Mouse (Mus musculus): ENCODE results near the gene Zcchc8. TPM values are rescaled to one million over a fixed set of nuclear protein-coding genes. Genes with fewer than 3 reads are reported as not detected.

The Zcchc8 gene
- polyA plus RNA-seq, 1 experiment from 2014 or later: 28.6 TPM

DNA sequence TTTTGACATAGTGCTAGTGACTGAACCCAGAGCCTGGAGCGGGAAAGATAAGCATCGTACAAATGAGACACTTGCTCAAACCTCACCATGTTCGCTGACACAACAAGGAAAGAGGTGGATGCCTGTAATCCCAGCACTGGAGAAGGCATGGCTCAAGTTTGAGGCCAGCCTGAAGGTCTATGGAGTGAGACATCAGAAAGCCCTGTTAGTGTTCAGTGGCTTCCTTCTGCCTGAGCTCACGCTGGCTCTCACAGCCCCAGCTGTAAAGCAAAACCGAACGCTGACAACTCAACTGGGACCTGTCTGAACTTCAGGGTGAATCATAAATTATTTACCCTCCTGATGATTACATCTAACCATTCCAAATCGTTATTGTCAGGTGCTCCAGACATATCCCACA is 54.9 kb downstream of the Zcchc8 start:
- no peak overlapping the region for H3K27ac ChIP-seq (replicated peaks)
- H3K9ac ChIP-seq: no peak overlapping the region
- H3K4me3 ChIP-seq (replicated peaks): no peak overlapping the region
- 70% methylated on average over 7 of the region's 7 CpGs for WGBS (ENCODE audit: insufficient replicate concordance)
- no peak overlapping the region for H3K4me2 ChIP-seq
- no peaks in the 10 kb centered on the region for H3K27me3 ChIP-seq
- H3K36me3 ChIP-seq (replicated peaks): no peaks in the 10 kb centered on the region
- no peaks in the 10 kb centered on the region for H3K9me3 ChIP-seq (replicated peaks)
- ATAC-seq (ENCODE audit: insufficient read depth): no peak
- peaks cover 38% of the 10 kb centered on the region for H3K4me1 ChIP-seq (replicated peaks)

DNA sequence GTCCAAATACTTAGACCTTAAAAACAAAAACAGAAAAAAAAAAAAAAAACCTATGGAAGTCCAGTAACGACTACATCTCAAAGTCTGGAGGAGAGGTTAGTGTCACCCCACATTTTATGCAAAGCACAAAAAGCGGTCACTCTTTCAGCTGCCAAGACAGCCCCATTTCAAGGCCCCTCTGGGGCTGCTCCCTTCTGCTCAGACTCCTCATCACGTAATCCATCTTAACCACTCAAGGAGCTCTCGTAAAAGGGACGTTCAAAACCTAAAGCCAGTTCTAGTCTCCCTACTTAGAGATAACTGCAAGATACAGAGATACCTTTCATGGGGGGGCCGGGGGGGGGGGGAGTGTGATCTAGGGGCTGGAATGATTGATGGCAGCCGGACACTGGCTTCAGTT is 56.6 kb downstream of the Zcchc8 start:
- no peaks in the 10 kb centered on the region for H3K36me3 ChIP-seq (replicated peaks)
- H3K4me2 ChIP-seq: no peak overlapping the region
- no peaks in the 10 kb centered on the region for H3K9me3 ChIP-seq (replicated peaks)
- 56% methylated on average over 7 of the region's 7 CpGs for WGBS (ENCODE audit: insufficient replicate concordance)
- no peak overlapping the region for H3K4me3 ChIP-seq (replicated peaks)
- H3K9ac ChIP-seq: no peak overlapping the region
- no peak for ATAC-seq (ENCODE audit: insufficient read depth)
- no peaks in the 10 kb centered on the region for H3K27me3 ChIP-seq
- H3K27ac ChIP-seq (replicated peaks): no peak overlapping the region
- peaks cover 27% of the 10 kb centered on the region for H3K4me1 ChIP-seq (replicated peaks)

DNA sequence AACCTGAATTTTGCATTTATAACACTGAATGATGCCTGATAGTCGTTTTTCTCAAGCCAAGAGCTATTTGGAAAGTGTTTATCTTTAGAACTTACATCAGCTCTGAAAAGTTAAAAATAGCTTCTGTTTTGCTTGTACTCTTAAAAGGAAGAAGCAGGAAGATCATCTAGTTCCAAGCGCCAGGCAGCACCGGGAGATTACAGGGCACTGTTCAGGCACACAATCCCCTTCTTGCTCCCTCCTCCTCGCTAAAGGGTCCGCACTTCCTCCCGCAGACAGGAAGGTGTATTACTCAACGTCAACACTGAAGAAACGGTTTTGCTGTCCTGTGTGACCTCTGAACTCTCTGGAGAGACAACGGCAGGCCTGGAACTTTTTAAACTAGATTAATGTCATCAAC is 58.8 kb downstream of the Zcchc8 start:
- no peak for ATAC-seq (ENCODE audit: insufficient read depth)
- Histone ChIP-seq H3K4me3 (replicated peaks) (no peak overlapping the region), H3K27me3 (no peaks in the 10 kb centered on the region), H3K9me3 (replicated peaks) (no peaks in the 10 kb centered on the region), H3K4me1 (replicated peaks) (peaks cover 17% of the 10 kb centered on the region), H3K4me2 (no peak overlapping the region), H3K36me3 (replicated peaks) (no peaks in the 10 kb centered on the region), H3K27ac (replicated peaks) (peak overlapping the region; percentile 12; the same call in 1 of the 2 replicates), H3K9ac (no peak overlapping the region)
- WGBS (ENCODE audit: insufficient replicate concordance): 5% methylated on average over 9 of the region's 9 CpGs

DNA sequence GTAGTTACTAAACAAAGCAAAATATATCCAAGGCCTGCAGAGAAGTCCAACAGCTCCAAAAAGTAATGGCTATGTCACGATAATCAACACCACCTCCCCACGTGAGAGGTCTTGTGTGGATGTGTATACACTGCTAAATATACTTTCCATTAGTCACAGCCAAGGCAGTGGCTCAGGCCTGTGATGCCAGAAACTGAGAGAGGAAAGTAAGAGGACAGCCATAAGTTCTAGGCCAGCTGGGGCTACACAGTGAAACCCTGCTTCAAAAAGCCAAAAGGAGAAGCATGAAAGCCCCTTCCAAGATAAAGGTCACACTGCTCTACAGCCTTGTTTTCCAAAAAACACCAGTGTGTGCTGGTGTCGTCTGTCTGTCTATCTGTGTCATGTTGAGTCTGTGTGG is 59.3 kb downstream of the Zcchc8 start:
- Histone ChIP-seq H3K4me1 (replicated peaks) (peaks cover 17% of the 10 kb centered on the region), H3K27me3 (no peaks in the 10 kb centered on the region), H3K4me3 (replicated peaks) (no peak overlapping the region), H3K4me2 (no peak overlapping the region), H3K9me3 (replicated peaks) (no peaks in the 10 kb centered on the region), H3K36me3 (replicated peaks) (no peaks in the 10 kb centered on the region), H3K27ac (replicated peaks) (peak overlapping the region; percentile 36; the same call in 1 of the 2 replicates), H3K9ac (no peak overlapping the region)
- 57% methylated on average over 3 of the region's 3 CpGs for whole genome bisulfite sequencing (ENCODE audit: insufficient replicate concordance)
- no peak for ATAC-seq (ENCODE audit: insufficient read depth)

DNA sequence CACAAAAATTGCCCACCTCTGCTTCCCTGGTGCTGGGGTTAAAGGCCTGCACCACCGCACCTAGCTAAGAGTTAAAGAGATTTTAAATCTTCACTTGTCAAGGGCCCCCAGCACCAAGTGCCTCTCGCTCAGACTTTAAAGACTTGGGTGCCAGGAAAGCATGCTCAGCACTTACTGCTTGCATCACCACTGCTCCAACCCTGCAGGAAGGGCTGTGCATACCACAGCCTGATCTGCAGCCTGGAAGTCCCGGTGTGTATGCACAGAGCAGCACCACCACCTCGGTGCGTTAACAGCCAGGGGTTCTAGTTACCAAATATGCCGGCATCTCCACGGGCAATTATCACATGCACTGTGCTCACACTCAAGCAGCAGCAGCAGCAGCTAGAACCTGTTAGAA is 63.2 kb downstream of the Zcchc8 start:
- WGBS (ENCODE audit: insufficient replicate concordance): 20% methylated on average over 7 of the region's 7 CpGs
- no peaks in the 10 kb centered on the region for H3K27me3 ChIP-seq
- H3K36me3 ChIP-seq (replicated peaks): peaks cover 14% of the 10 kb centered on the region; the same call in 1 of the 2 replicates
- H3K4me2 ChIP-seq: no peak overlapping the region
- no peak overlapping the region for H3K4me3 ChIP-seq (replicated peaks)
- H3K9me3 ChIP-seq (replicated peaks): no peaks in the 10 kb centered on the region
- H3K4me1 ChIP-seq (replicated peaks): peaks cover 15% of the 10 kb centered on the region
- no peak for ATAC-seq (ENCODE audit: insufficient read depth)
- H3K27ac ChIP-seq (replicated peaks): no peak overlapping the region
- no peak overlapping the region for H3K9ac ChIP-seq

DNA sequence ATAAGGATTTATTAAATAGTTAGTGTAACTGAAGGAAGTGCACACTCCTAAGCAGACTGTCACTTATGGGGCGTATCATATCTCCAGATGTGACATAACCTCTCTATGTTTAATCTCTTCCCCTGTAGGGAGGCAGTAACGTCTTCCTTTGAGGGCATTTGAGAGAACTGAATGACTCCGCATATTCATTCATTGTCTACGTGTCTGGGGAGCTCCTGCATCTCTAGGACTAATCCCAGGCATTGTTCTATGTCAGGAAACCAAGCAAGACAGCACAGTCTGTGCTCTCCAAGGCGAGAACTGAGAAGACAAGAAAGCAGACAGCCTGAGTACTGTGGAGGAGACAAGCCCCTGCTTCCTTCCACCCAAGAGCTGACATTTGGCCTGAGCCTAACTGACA is 66.0 kb downstream of the Zcchc8 start:
- H3K4me1 ChIP-seq (replicated peaks): peaks cover 7% of the 10 kb centered on the region
- H3K9me3 ChIP-seq (replicated peaks): no peaks in the 10 kb centered on the region
- H3K4me2 ChIP-seq: no peak overlapping the region
- 22% methylated on average over 5 of the region's 5 CpGs for WGBS (ENCODE audit: insufficient replicate concordance)
- no peak overlapping the region for H3K27ac ChIP-seq (replicated peaks)
- no peaks in the 10 kb centered on the region for H3K27me3 ChIP-seq
- peak; percentile 67 for ATAC-seq (ENCODE audit: insufficient read depth)
- H3K9ac ChIP-seq: no peak overlapping the region
- peaks cover 16% of the 10 kb centered on the region; the same call in 1 of the 2 replicates for H3K36me3 ChIP-seq (replicated peaks)
- no peak overlapping the region for H3K4me3 ChIP-seq (replicated peaks)

DNA sequence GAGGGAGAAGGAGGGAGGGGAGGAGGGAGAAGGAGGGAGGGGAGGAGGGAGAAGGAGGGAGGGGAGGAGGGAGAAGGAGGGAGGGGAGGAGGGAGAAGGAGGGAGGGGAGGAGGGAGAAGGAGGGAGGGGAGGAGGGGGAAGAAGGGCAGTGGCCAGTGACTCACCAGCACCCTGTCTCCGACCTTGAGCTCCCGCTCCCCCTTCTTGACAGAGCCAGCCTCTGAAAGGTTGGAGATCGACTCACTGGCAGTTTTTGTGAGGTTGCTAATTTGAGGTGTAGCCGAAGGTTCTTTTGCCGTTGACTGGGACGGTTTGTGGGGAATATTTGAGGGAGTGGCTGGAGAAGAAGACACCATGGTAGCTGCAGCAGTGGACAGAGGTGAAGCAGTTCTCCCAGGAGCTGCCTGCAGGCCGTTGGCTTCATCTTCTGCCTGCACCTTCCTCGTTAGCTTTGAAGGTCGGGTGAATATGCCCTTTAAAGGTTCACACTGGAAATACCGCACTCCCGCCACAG is 67.6 kb downstream of the Zcchc8 start:
- H3K27me3 ChIP-seq: no peaks in the 10 kb centered on the region
- no peak overlapping the region for H3K4me3 ChIP-seq (replicated peaks)
- peaks cover 7% of the 10 kb centered on the region for H3K4me1 ChIP-seq (replicated peaks)
- peaks cover 20% of the 10 kb centered on the region; the same call in 1 of the 2 replicates for H3K36me3 ChIP-seq (replicated peaks)
- no peak overlapping the region for H3K9ac ChIP-seq
- no peak overlapping the region for H3K4me2 ChIP-seq
- no peaks in the 10 kb centered on the region for H3K9me3 ChIP-seq (replicated peaks)
- 78% methylated on average over 11 of the region's 11 CpGs for WGBS (ENCODE audit: insufficient replicate concordance)
- ATAC-seq (ENCODE audit: insufficient read depth): no peak
- no peak overlapping the region for H3K27ac ChIP-seq (replicated peaks)

DNA sequence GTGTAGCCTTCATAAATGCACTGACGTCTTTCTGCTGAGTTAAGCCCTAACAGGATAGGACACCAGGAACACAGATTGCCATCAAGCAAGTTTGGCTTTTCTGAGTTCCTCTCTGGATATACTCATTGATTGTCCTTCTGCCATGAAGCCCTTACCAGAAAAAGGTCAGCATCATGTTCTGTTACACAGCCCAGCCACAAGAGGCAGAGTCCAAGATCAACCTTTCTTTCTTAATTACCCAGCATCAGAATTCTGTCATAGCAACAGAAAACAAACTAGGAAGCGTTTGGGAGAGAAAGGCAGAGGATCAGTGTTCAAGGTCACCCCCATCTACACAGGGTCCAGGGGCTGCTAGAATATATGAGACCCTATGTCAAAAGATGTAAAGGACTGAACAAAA is 70.1 kb downstream of the Zcchc8 start:
- Histone ChIP-seq H3K9ac (no peak overlapping the region), H3K4me3 (replicated peaks) (no peak overlapping the region)

More for the DNA sequence above, 70.1 kb downstream of the Zcchc8 start:
- Histone ChIP-seq H3K4me1 (replicated peaks) (no peaks in the 10 kb centered on the region), H3K4me2 (no peak overlapping the region), H3K27me3 (no peaks in the 10 kb centered on the region), H3K36me3 (replicated peaks) (peaks cover 31% of the 10 kb centered on the region; the same call in 1 of the 2 replicates), H3K9me3 (replicated peaks) (no peaks in the 10 kb centered on the region), H3K27ac (replicated peaks) (no peak overlapping the region)
- no peak for ATAC-seq (ENCODE audit: insufficient read depth)
- 43% methylated on average over 2 of the region's 2 CpGs for WGBS (ENCODE audit: insufficient replicate concordance)

Other genes starting within 250 kb of the Zcchc8 start
- not detected in 2 replicates for gene Lrrc43, start 231.8 kb downstream of the Zcchc8 start, polyA plus RNA-seq (2015; fragmentation: Nextera tagmentation; extraction: Ambion mirVana)
- 0.12 TPM in 1 of 2 replicates, not detected in the other for gene Il31, start 231.6 kb downstream of the Zcchc8 start, polyA plus RNA-seq (2015; fragmentation: Nextera tagmentation; extraction: Ambion mirVana)
- not detected in 2 replicates for gene B3gnt4, start 210.6 kb downstream of the Zcchc8 start, polyA plus RNA-seq (2015; fragmentation: Nextera tagmentation; extraction: Ambion mirVana)
- gene Diablo, start 196.9 kb downstream of the Zcchc8 start, polyA plus RNA-seq (2015; fragmentation: Nextera tagmentation; extraction: Ambion mirVana): 51.6 and 54.9 TPM in 2 replicates
- gene Gm49027, start 195.6 kb downstream of the Zcchc8 start, polyA plus RNA-seq (2015; fragmentation: Nextera tagmentation; extraction: Ambion mirVana): 0.09 TPM in 1 of 2 replicates, not detected in the other
- gene Vps33a, start 148.1 kb downstream of the Zcchc8 start, polyA plus RNA-seq (2015; fragmentation: Nextera tagmentation; extraction: Ambion mirVana): 18.1 and 18.7 TPM in 2 replicates
- gene Clip1, start 36.5 kb downstream of the Zcchc8 start, polyA plus RNA-seq (2015; fragmentation: Nextera tagmentation; extraction: Ambion mirVana): 10.8 and 11.9 TPM in 2 replicates
- 30.1 and 34.2 TPM in 2 replicates for gene Rsrc2, start 28.3 kb upstream of the Zcchc8 start, polyA plus RNA-seq (2015; fragmentation: Nextera tagmentation; extraction: Ambion mirVana)
- 19.9 and 21.3 TPM in 2 replicates for gene Kntc1, start 28.6 kb upstream of the Zcchc8 start, polyA plus RNA-seq (2015; fragmentation: Nextera tagmentation; extraction: Ambion mirVana)
- 0.18 and 0.32 TPM in 2 replicates for gene Hcar2, start 144.4 kb upstream of the Zcchc8 start, polyA plus RNA-seq (2015; fragmentation: Nextera tagmentation; extraction: Ambion mirVana)
- 0.10 and 0.13 TPM in 2 replicates for gene Hcar1, start 158.9 kb upstream of the Zcchc8 start, polyA plus RNA-seq (2015; fragmentation: Nextera tagmentation; extraction: Ambion mirVana)
- gene Denr, start 186.1 kb upstream of the Zcchc8 start, polyA plus RNA-seq (2015; fragmentation: Nextera tagmentation; extraction: Ambion mirVana): 30.9 and 42.8 TPM in 2 replicates
- gene Gm43518, start 206.3 kb upstream of the Zcchc8 start, polyA plus RNA-seq (2015; fragmentation: Nextera tagmentation; extraction: Ambion mirVana): 0.76 and 1.2 TPM in 2 replicates
- gene Ccdc62, start 209.6 kb upstream of the Zcchc8 start, polyA plus RNA-seq (2015; fragmentation: Nextera tagmentation; extraction: Ambion mirVana): 2.5 and 3.2 TPM in 2 replicates

All from liver, embryonic 15.5 days (tissue).